Mouse (Mus musculus): ENCODE results near the gene Zbtb38.

Gene Zbtb38

DNA sequence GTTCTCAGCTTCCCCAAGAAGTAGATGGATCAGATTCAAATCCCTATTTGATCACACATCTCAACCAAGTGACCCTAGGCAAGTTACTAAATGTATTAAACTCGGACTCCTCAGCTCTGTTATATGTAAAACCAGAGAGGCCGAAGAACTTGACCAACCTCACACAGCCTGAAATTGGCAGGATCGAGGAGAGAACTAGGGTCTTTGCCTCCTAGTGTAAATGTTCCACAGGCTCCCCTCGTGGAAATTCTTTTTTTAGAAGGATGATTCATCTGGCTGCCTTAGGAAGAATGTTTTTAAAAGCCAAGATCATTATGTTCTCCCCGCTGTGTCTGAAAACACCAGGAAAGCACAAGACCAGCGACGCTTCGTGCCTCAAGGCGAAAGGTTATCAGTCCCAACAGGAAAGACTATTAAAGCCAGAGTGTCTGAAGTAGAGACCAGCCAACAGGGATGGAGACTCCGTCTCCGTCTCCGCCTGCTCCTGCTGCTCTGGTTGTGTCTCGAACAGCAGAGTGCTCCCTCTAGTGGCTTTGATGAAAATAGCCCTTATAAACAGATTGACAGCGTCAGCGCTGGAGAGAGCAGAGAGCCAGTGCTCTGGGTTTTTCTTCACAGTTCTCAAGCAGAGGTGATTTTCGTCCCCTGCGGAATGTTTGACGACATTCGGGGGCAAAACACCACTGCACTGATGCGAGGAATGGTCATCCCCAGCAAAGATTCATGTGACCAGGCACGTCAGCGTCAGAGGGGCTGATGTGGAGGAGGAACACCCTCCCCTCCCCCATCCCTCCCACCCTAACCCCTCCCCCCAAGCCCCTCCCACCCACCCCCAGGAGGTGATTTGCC, 6.3 kb upstream of the Zbtb38 start:
- DNase-seq (ENCODE audit: low spot score in 2 of 2): peak; percentile 65 to 73

GRCm38 (mm10) chr9:96756638-96757435, 4.2 kb upstream of the Zbtb38 start:
- DNase-seq (ENCODE audit: low spot score in 2 of 2): no peak

- DNase-seq (ENCODE audit: low spot score in 2 of 2): no peak
Observed at GRCm38 (mm10) chr9:96755761-96756160, 3.1 kb upstream of the Zbtb38 start.

- DNase-seq (ENCODE audit: low spot score in 2 of 2): no peak
Observed at GRCm38 (mm10) chr9:96754625-96754969, 2.0 kb upstream of the Zbtb38 start.

- DNase-seq (ENCODE audit: low spot score in 2 of 2): no peak
Observed at GRCm38 (mm10) chr9:96753921-96754624, 1.4 kb upstream of the Zbtb38 start.

- DNase-seq (ENCODE audit: low spot score in 2 of 2): no peak
Observed at GRCm38 (mm10) chr9:96753392-96753791, 761 bp upstream of the Zbtb38 start.

DNA sequence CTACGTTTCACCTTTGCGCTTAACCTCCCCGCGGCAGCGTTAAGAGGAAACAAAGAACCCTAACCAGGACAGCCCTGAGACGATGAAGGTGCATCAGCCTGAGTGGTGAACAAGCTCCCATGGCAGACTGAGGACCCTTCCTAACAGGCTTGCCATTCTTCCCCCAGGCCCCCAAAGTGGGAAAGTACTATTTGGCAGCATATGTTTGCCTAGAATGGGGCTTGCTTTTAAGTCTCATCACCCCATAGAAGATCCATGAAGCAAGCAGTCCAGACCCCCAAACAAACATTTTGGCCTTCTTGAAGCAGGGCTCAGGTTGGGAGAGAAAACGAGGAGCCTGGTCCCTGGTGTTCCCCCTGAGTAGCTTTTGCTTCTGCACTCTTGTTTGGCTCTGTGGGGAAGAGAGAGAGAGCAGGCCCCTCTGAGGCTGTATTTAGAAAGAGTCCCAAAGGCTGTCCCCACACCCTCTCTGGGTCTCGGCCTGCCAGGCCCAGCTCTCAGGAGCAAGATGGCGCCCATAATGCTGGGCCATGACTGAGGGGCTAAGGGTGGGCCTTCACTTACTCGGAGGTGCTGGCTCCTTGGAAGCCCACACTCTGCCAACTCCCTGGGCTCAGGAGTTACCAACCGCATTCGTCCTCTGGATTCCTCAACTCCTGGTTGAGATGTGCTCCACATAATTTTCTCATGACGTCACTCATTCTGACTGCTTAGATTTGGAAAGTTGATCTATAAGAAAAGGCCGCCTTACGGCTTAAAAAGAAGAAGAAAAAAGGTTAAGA, 619 bp downstream of the Zbtb38 start:
- DNase-seq (ENCODE audit: low spot score in 2 of 2): no peak

- DNase-seq (ENCODE audit: low spot score in 2 of 2): no peak
Observed at GRCm38 (mm10) chr9:96750636-96751035, 2.0 kb downstream of the Zbtb38 start.

GRCm38 (mm10) chr9:96746527-96746926, 6.1 kb downstream of the Zbtb38 start:
- DNase-seq (ENCODE audit: low spot score in 2 of 2): no peak

- DNase-seq (ENCODE audit: low spot score in 2 of 2): no peak
Observed at GRCm38 (mm10) chr9:96744909-96745308, 7.7 kb downstream of the Zbtb38 start.

GRCm38 (mm10) chr9:96741365-96742085, 11.1 kb downstream of the Zbtb38 start:
- no peak for DNase-seq (ENCODE audit: low spot score in 2 of 2)

GRCm38 (mm10) chr9:96740712-96741364, 11.8 kb downstream of the Zbtb38 start:
- no peak for DNase-seq (ENCODE audit: low spot score in 2 of 2)

DNA sequence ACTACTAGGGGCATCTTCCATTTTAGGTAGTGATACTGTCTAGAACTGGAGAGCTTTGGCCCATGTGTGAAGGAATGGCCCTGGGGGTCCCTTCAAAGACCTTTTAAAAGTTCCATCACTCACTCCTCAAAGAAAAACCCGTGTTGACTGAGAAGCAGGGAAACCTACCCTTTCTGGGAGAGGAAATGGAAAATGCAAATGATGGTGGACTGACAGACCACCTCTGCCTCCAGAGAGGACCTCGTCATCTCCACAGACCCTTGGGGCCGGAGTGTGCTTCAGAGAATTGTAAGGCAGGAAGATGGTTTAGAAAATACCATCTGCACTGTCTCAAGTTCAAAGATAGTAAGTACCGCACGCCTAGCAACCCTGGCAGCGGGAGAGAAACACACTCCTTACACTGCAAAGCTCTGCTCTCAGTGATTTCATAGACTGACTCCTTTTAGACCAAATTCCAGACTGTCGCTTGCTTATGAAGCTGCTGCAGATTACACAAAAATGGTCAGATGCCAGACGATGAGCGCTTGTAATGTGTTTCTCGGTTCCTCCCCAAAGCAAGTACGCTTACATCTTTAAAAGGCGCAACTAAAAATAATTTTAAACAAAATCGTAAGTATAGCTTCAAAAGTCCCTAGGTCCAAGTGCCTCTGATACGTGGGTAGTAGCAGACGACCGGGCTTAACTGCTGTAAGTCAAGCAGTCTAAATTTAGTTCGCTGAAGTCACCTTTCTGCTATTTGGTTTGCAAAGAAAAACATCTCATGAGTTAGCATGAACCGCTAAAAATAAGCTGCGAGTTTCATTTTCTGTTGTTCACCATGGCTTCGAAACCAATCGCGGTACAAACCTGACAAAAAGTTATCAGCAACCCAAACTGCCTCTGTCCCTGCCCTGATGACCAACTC, 12.6 kb downstream of the Zbtb38 start:
- DNase-seq (ENCODE audit: low spot score in 2 of 2): peak in 1 of 2 experiments; percentile 44

- DNase-seq (ENCODE audit: low spot score in 2 of 2): no peak
Observed at GRCm38 (mm10) chr9:96738563-96739355, 13.9 kb downstream of the Zbtb38 start.

- DNase-seq (ENCODE audit: low spot score in 2 of 2): no peak
Observed at GRCm38 (mm10) chr9:96735946-96736345, 16.7 kb downstream of the Zbtb38 start.

DNA sequence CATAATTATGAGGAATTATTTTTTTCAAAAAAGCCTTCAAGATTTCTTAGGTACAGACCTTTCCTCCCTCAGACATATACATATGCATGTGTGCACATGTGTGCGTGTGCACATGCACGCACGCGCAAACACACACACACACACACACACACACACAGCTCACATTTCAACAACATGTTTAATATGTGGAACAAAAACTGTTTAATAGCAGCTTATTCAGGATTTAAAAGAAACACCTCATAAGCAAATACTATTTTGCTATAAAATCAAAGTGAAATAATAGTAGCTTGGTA, 19.3 kb downstream of the Zbtb38 start:
- DNase-seq (ENCODE audit: low spot score in 2 of 2): no peak

DNA sequence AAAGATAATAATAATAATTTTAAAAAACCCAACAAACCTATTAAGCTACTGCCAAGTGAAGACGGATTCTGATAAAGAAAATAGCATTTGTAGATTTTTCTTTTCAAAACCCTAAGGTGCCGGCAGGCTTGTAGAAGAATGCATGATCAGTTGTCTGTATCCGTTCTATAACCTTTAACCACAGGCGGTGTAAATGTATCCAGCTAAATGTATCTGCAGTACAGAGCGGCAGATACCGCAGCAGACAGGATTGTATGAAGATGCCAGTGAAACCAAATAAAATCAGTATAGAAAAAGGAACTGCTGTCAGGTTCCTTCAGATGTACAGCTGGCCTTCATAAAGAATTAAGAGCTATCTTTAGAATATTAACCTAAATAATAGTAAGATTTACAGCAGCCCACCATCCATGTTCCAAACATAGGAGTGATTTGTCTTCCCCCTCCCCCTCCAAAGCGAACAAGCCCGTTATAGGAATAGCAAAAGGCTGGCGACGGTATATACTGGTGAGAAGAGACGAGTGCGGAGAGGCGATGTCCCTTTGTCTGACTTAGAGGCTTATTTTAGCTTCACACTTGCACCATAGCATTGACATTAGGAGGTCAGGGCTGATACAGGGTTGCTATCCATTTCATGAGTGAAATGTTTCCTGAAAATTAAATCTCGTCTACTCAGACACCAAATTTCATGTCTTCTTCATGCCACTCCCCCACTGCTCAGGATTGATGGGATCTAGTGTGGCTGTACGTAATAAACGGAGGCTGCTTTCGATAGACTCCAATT, 19.8 kb downstream of the Zbtb38 start:
- no peak for DNase-seq (ENCODE audit: low spot score in 2 of 2)

- DNase-seq (ENCODE audit: low spot score in 2 of 2): peak in 1 of 2 experiments; percentile 49
Observed at GRCm38 (mm10) chr9:96731961-96732511, 20.6 kb downstream of the Zbtb38 start.

Data from right cerebral cortex, postnatal 36 days (tissue).